Mouse (Mus musculus): Measurements from ENCODE around the gene Clic5.

Clic5 gene

GRCm38 (mm10) chr17:44192981-44193380, 4.6 kb downstream of the Clic5 start:
- no peak for DNase-seq (ENCODE audit: low read depth, low spot score)

- DNase-seq (ENCODE audit: low read depth, low spot score): no peak
Measured at GRCm38 (mm10) chr17:44199158-44199557, 10.8 kb downstream of the Clic5 start.

- no peak for DNase-seq (ENCODE audit: low read depth, low spot score)
Measured at GRCm38 (mm10) chr17:44202952-44203351, 14.6 kb downstream of the Clic5 start.

GRCm38 (mm10) chr17:44204787-44205186, 16.4 kb downstream of the Clic5 start:
- no peak for DNase-seq (ENCODE audit: low read depth, low spot score)

GRCm38 (mm10) chr17:44205562-44205961, 17.2 kb downstream of the Clic5 start:
- DNase-seq (ENCODE audit: low read depth, low spot score): no peak

- no peak for DNase-seq (ENCODE audit: low read depth, low spot score)
Measured at GRCm38 (mm10) chr17:44208900-44209299, 20.5 kb downstream of the Clic5 start.

- no peak for DNase-seq (ENCODE audit: low read depth, low spot score)
Measured at GRCm38 (mm10) chr17:44212960-44213619, 24.7 kb downstream of the Clic5 start.

- DNase-seq (ENCODE audit: low read depth, low spot score): no peak
Measured at GRCm38 (mm10) chr17:44215196-44215799, 26.9 kb downstream of the Clic5 start.

GRCm38 (mm10) chr17:44217185-44217584, 28.8 kb downstream of the Clic5 start:
- no peak for DNase-seq (ENCODE audit: low read depth, low spot score)

- DNase-seq (ENCODE audit: low read depth, low spot score): no peak
Measured at GRCm38 (mm10) chr17:44219943-44220342, 31.6 kb downstream of the Clic5 start.

GRCm38 (mm10) chr17:44228428-44228827, 40.0 kb downstream of the Clic5 start:
- DNase-seq (ENCODE audit: low read depth, low spot score): no peak

GRCm38 (mm10) chr17:44230083-44230482, 41.7 kb downstream of the Clic5 start:
- no peak for DNase-seq (ENCODE audit: low read depth, low spot score)

GRCm38 (mm10) chr17:44239030-44239721, 50.8 kb downstream of the Clic5 start:
- DNase-seq (ENCODE audit: low read depth, low spot score): no peak

- no peak for DNase-seq (ENCODE audit: low read depth, low spot score)
Measured at GRCm38 (mm10) chr17:44240742-44241141, 52.4 kb downstream of the Clic5 start.

- no peak for DNase-seq (ENCODE audit: low read depth, low spot score)
Measured at GRCm38 (mm10) chr17:44244096-44244495, 55.7 kb downstream of the Clic5 start.

GRCm38 (mm10) chr17:44244625-44245024, 56.2 kb downstream of the Clic5 start:
- DNase-seq (ENCODE audit: low read depth, low spot score): no peak

GRCm38 (mm10) chr17:44246153-44246700, 57.8 kb downstream of the Clic5 start:
- no peak for DNase-seq (ENCODE audit: low read depth, low spot score)

GRCm38 (mm10) chr17:44249544-44249943, 61.2 kb downstream of the Clic5 start:
- DNase-seq (ENCODE audit: low read depth, low spot score): no peak

- DNase-seq (ENCODE audit: low read depth, low spot score): no peak
Measured at GRCm38 (mm10) chr17:44252653-44253052, 64.3 kb downstream of the Clic5 start.

- DNase-seq (ENCODE audit: low read depth, low spot score): no peak
Measured at GRCm38 (mm10) chr17:44254698-44255097, 66.3 kb downstream of the Clic5 start.

- DNase-seq (ENCODE audit: low read depth, low spot score): peak; percentile 20
Measured at GRCm38 (mm10) chr17:44256583-44256982, 68.2 kb downstream of the Clic5 start.

GRCm38 (mm10) chr17:44259245-44259644, 70.9 kb downstream of the Clic5 start:
- no peak for DNase-seq (ENCODE audit: low read depth, low spot score)

Data from retina, adult 2 months (tissue).